Mouse (Mus musculus): ENCODE data around the gene Abhd10. TPM values are rescaled to one million over a fixed set of nuclear protein-coding genes. Genes with fewer than 3 reads are reported as not detected.

Abhd10 gene
- total and polyA plus RNA-seq, 3 experiments: 13.8 to 20.1 (median 18.2) TPM

GRCm38 (mm10) chr16:45695445-45696160 is 47.2 kb downstream of the Abhd10 start:
- Histone ChIP-seq H3K9ac (ENCODE audit: insufficient read depth, low read depth) (no peak overlapping the region), H3K27ac (ENCODE audit: insufficient read depth, low read depth) (no peak overlapping the region), H3K9me3 (replicated peaks; ENCODE audit: low read length) (no peaks in the 10 kb centered on the region), H3K4me1 (ENCODE audit: control insufficient read depth in 1 of 2, insufficient read depth in 2 of 2) (peaks cover 0 to 9% of the 10 kb centered on the region in 2 experiments; a peak in 1 of 4 replicates), H3K4me3 (replicated peaks in 1 of 3; ENCODE audit: low read depth in 2 of 3, low read length in 2 of 3, poor library complexity in 1 of 3) (no peak overlapping the region), H3K79me2 (replicated peaks; ENCODE audit: control insufficient read depth, extremely low read depth, insufficient read depth, poor library complexity, severe bottlenecking) (no peaks in the 10 kb centered on the region), H3K27me3 (replicated peaks) (no peaks in the 10 kb centered on the region), H3K4me2 (ENCODE audit: insufficient read depth, low read depth, poor library complexity, severe bottlenecking) (no peak overlapping the region), H3K36me3 (replicated peaks in 1 of 2; ENCODE audit: control insufficient read depth in 1 of 2, insufficient read depth in 1 of 2, low read length in 1 of 2) (no peaks in the 10 kb centered on the region)
- in situ Hi-C loops (cut with MboI; ENCODE audit: low pct_ligation_motif_present, low pct_unique_long_range_greater_than_20kb, low sequenced_read_pairs): no loop called here
- no peak for DNase-seq (ENCODE audit: extremely low read depth)
- dilution Hi-C loops (cut with MboI; ENCODE audit: extremely low pct_ligation_motif_present, extremely low pct_unique_long_range_greater_than_20kb, low sequenced_read_pairs): no loop called here
- TF ChIP-seq KAT2A (IDR thresholded peaks at IDR 0.05; ENCODE audit: insufficient replicate concordance, low read length): no peak
- no peak for TF ChIP-seq ZMIZ1 (IDR thresholded peaks at IDR 0.05; ENCODE audit: low read depth, low read length)
- TF ChIP-seq UBTF (IDR thresholded peaks at IDR 0.05; ENCODE audit: low read depth, low read length): no peak
- TF ChIP-seq MYC (IDR thresholded peaks at IDR 0.05; ENCODE audit: low read depth, low read length): no peak
- no peak for TF ChIP-seq SMC3 (IDR thresholded peaks at IDR 0.05; ENCODE audit: low read depth, low read length)
- TF ChIP-seq GABPA (IDR thresholded peaks at IDR 0.05; ENCODE audit: insufficient replicate concordance, low read depth, low read length): no peak
- no peak for TF ChIP-seq ELF1 (IDR thresholded peaks at IDR 0.05; ENCODE audit: low read depth, low read length)
- TF ChIP-seq HCFC1 (IDR thresholded peaks at IDR 0.05; ENCODE audit: low read depth, low read length): no peak
- TF ChIP-seq EP300 (IDR thresholded peaks at IDR 0.05; ENCODE audit: low read length): no peak
- TF ChIP-seq MAZ (IDR thresholded peaks at IDR 0.05; ENCODE audit: low read depth, low read length): no peak
- TF ChIP-seq TBP (conservative IDR thresholded peaks at IDR 0.05; ENCODE audit: low read depth, low read length): no peak
- TF ChIP-seq CTCF (conservative IDR thresholded peaks at IDR 0.05 in 1 of 2, IDR thresholded peaks at IDR 0.05 in 1 of 2; ENCODE audit: low read depth in 2 of 2, low read length in 2 of 2): no peak
- TF ChIP-seq SIN3A (IDR thresholded peaks at IDR 0.05; ENCODE audit: low read length): no peak
- no peak for TF ChIP-seq USF1 (IDR thresholded peaks at IDR 0.05; ENCODE audit: low read depth, low read length)
- no peak for TF ChIP-seq ZKSCAN1 (IDR thresholded peaks at IDR 0.05; ENCODE audit: borderline replicate concordance, low read depth, low read length)

GRCm38 (mm10) chr16:45693558-45693957 is 49.2 kb downstream of the Abhd10 start, which contains the start of gene Tmprss7:
Tmprss7 (minus strand) TSS chr16:45693658.
- dilution Hi-C loops (cut with MboI; ENCODE audit: extremely low pct_ligation_motif_present, extremely low pct_unique_long_range_greater_than_20kb, low sequenced_read_pairs): no loop called here

More at GRCm38 (mm10) chr16:45693558-45693957, 49.2 kb downstream of the Abhd10 start, which contains the start of gene Tmprss7:
- Histone ChIP-seq H3K4me3 (replicated peaks in 1 of 3; ENCODE audit: low read depth in 2 of 3, low read length in 2 of 3, poor library complexity in 1 of 3) (no peak within 1 kb of the TSS), H3K36me3 (replicated peaks in 1 of 2; ENCODE audit: control insufficient read depth in 1 of 2, insufficient read depth in 1 of 2, low read length in 1 of 2) (no peaks in the 10 kb centered on the region), H3K79me2 (replicated peaks; ENCODE audit: control insufficient read depth, extremely low read depth, insufficient read depth, poor library complexity, severe bottlenecking) (no peaks in the 10 kb centered on the region), H3K27me3 (replicated peaks) (no peaks in the 10 kb centered on the region), H3K9me3 (replicated peaks; ENCODE audit: low read length) (no peaks in the 10 kb centered on the region), H3K4me2 (ENCODE audit: insufficient read depth, low read depth, poor library complexity, severe bottlenecking) (no peak within 1 kb of the TSS), H3K4me1 (ENCODE audit: control insufficient read depth in 1 of 2, insufficient read depth in 2 of 2) (peaks cover 0 to 16% of the 10 kb centered on the region in 2 experiments; a peak in 1 of 4 replicates), H3K9ac (ENCODE audit: insufficient read depth, low read depth) (no peak within 1 kb of the TSS), H3K27ac (ENCODE audit: insufficient read depth, low read depth) (no peak within 1 kb of the TSS)
- TF ChIP-seq CTCF (conservative IDR thresholded peaks at IDR 0.05 in 1 of 2, IDR thresholded peaks at IDR 0.05 in 1 of 2; ENCODE audit: low read depth in 2 of 2, low read length in 2 of 2) (no peak), UBTF (IDR thresholded peaks at IDR 0.05; ENCODE audit: low read depth, low read length) (no peak), E2F4 (IDR thresholded peaks at IDR 0.05; ENCODE audit: insufficient replicate concordance, low read depth, low read length) (no peak), ZNF384 (IDR thresholded peaks at IDR 0.05; ENCODE audit: low read depth, low read length) (no peak), BHLHE40 (IDR thresholded peaks at IDR 0.05; ENCODE audit: low read depth, low read length) (no peak), POLR2AphosphoS2 (IDR thresholded peaks at IDR 0.05; ENCODE audit: low read depth, low read length) (no peak), GABPA (IDR thresholded peaks at IDR 0.05; ENCODE audit: insufficient replicate concordance, low read depth, low read length) (no peak), TBP (conservative IDR thresholded peaks at IDR 0.05; ENCODE audit: low read depth, low read length) (no peak), SIN3A (IDR thresholded peaks at IDR 0.05; ENCODE audit: low read length) (no peak), PAX5 (IDR thresholded peaks at IDR 0.05; ENCODE audit: low read length) (no peak), USF1 (IDR thresholded peaks at IDR 0.05; ENCODE audit: low read depth, low read length) (no peak), RCOR1 (conservative IDR thresholded peaks at IDR 0.05; ENCODE audit: low read depth, low read length) (no peak), NRF1 (IDR thresholded peaks at IDR 0.05; ENCODE audit: low read depth, low read length) (no peak)
- in situ Hi-C loops (cut with MboI; ENCODE audit: low pct_ligation_motif_present, low pct_unique_long_range_greater_than_20kb, low sequenced_read_pairs): no loop called here
- no peak for DNase-seq (ENCODE audit: extremely low read depth)
